Mouse (Mus musculus) lung, adult 2 months (tissue): Measurements from ENCODE around the gene Col4a1.

Experiments
- CTCF ChIP-seq: fragments of 200-500 bp; IDR thresholded peaks from 2 replicates; pipeline ENCODE4 v1.5.1; 2011; ENCODE audit warnings: mild to moderate bottlenecking, low read length, control low read depth; ENCODE audit not compliant: insufficient read depth
- POLR2A ChIP-seq: fragments of 200-500 bp; IDR thresholded peaks from 2 replicates; pipeline ENCODE4 v1.6.1; 2011; ENCODE audit warnings: low read depth, mild to moderate bottlenecking, control low read depth, low read length, borderline replicate concordance; ENCODE audit errors: extremely low read depth

DNA sequence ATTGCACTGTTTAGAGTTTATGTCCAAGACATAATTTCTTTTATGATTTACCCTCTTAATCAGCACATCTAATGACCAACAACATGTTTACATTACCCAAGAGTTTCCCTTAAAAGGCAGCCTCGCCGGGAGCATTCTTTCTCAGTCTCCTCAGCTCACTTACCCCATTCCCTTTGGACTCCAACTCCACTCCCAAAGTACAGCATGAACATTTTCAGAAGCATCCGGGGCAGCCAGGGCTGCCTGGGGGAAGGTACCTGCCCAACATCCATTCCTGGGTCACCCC, 13.4 kb downstream of the Col4a1 start:
- TF ChIP-seq POLR2A (no peak), CTCF (no peak)
